Mouse (Mus musculus): ENCODE data around the gene Dnajb3. TPM values are rescaled to one million over a fixed set of nuclear protein-coding genes. Genes with fewer than 3 reads are reported as not detected.

The Dnajb3 gene
- total and polyA plus RNA-seq, 2 experiments from 2014 or later, result 6.9 to 11.8 TPM

GRCm38 (mm10) chr1:88234248-88234610, 28.6 kb upstream of the Dnajb3 start:
- no peak overlapping the region for H3K4me3 ChIP-seq (ENCODE audit: low read depth, low read length)
- H3K9ac ChIP-seq (replicated peaks; ENCODE audit: low read length, poor library complexity, severe bottlenecking), result no peak overlapping the region
- H3K4me1 ChIP-seq (ENCODE audit: insufficient read depth, low read length), result no peaks in the 10 kb centered on the region
- peaks cover 98% of the 10 kb centered on the region for H3K9me3 ChIP-seq (ENCODE audit: low read length)
- no peak for ATAC-seq (ENCODE audit: low FRiP score)
- no peaks in the 10 kb centered on the region for H3K36me3 ChIP-seq (ENCODE audit: insufficient read depth, low read length)
- WGBS, result 62% methylated on average over 4 of the region's 4 CpGs
- no peak overlapping the region for H3K27ac ChIP-seq (ENCODE audit: low read depth, low read length)
- no peak for TF ChIP-seq CTCF (IDR thresholded peaks at IDR 0.05)
- H3K4me2 ChIP-seq (ENCODE audit: low read depth, low read length, poor library complexity, severe bottlenecking), result no peak overlapping the region
- no peaks in the 10 kb centered on the region for H3K27me3 ChIP-seq (ENCODE audit: insufficient read depth, low read length)
- DNase-seq (ENCODE audit: low spot score), result no peak

DNA sequence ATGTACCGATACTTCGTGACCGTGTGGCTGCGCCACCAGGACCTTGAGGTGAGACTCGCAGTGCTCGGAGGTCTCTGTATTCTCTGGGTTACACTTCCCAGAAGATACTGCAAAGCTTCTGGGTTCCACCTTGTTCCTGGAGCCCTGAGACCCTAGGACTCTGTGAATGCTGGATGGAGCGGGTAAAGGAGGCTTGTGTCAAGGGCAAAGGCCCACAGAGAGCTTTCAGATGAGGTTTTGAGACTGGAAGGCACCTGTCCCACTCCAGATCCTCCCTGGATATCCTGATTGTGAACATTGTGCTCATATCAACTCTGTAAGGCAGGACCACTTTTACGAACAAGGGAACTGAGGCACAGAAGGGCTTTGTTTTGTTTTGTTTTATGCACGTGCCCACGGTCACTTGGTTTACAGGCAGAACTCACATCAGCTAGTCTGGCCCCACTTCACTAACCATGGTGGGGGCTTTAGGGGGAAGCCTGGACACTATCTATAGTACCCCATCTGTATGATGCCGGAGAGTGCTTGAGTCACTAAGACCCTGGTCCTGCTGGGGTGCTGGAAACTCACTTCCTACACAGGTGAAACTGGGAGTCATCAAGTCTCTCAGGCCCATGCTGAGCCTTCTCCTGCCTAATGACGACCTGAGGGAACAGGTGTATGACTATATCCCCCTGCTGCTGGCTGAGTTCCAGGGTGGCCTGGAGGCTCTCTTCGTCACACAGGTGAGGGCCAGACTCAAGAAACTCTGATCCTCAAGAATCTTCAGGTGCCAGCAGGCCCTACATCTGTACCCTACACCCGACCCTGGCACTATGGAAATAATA, 28.1 kb upstream of the Dnajb3 start:
- no peak overlapping the region for H3K4me3 ChIP-seq (ENCODE audit: low read depth, low read length)
- H3K36me3 ChIP-seq (ENCODE audit: insufficient read depth, low read length), result no peaks in the 10 kb centered on the region
- H3K9ac ChIP-seq (replicated peaks; ENCODE audit: low read length, poor library complexity, severe bottlenecking), result no peak overlapping the region
- no peak for ATAC-seq (ENCODE audit: low FRiP score)
- no peaks in the 10 kb centered on the region for H3K4me1 ChIP-seq (ENCODE audit: insufficient read depth, low read length)
- H3K27me3 ChIP-seq (ENCODE audit: insufficient read depth, low read length), result no peaks in the 10 kb centered on the region
- H3K4me2 ChIP-seq (ENCODE audit: low read depth, low read length, poor library complexity, severe bottlenecking), result no peak overlapping the region
- no peak for DNase-seq (ENCODE audit: low spot score)
- 67% methylated on average over 14 of the region's 14 CpGs for WGBS
- no peak overlapping the region for H3K27ac ChIP-seq (ENCODE audit: low read depth, low read length)
- no peak for TF ChIP-seq CTCF (IDR thresholded peaks at IDR 0.05)
- H3K9me3 ChIP-seq (ENCODE audit: low read length), result peaks cover 98% of the 10 kb centered on the region

GRCm38 (mm10) chr1:88232664-88233380, 27.2 kb upstream of the Dnajb3 start:
- no peaks in the 10 kb centered on the region for H3K4me1 ChIP-seq (ENCODE audit: insufficient read depth, low read length)
- ATAC-seq (ENCODE audit: low FRiP score) (no peak), DNase-seq (ENCODE audit: low spot score) (no peak)
- H3K9ac ChIP-seq (replicated peaks; ENCODE audit: low read length, poor library complexity, severe bottlenecking), result no peak overlapping the region
- no peak overlapping the region for H3K27ac ChIP-seq (ENCODE audit: low read depth, low read length)
- no peak for TF ChIP-seq CTCF (IDR thresholded peaks at IDR 0.05)
- no peaks in the 10 kb centered on the region for H3K36me3 ChIP-seq (ENCODE audit: insufficient read depth, low read length)
- no peaks in the 10 kb centered on the region for H3K27me3 ChIP-seq (ENCODE audit: insufficient read depth, low read length)
- H3K4me3 ChIP-seq (ENCODE audit: low read depth, low read length), result no peak overlapping the region
- no peak overlapping the region for H3K4me2 ChIP-seq (ENCODE audit: low read depth, low read length, poor library complexity, severe bottlenecking)
- 58% methylated on average over 3 of the region's 3 CpGs for WGBS
- H3K9me3 ChIP-seq (ENCODE audit: low read length), result peaks cover 98% of the 10 kb centered on the region

- Histone ChIP-seq H3K4me1 (ENCODE audit: insufficient read depth, low read length) (no peaks in the 10 kb centered on the region), H3K4me2 (ENCODE audit: low read depth, low read length, poor library complexity, severe bottlenecking) (no peak overlapping the region), H3K4me3 (ENCODE audit: low read depth, low read length) (no peak overlapping the region), H3K9ac (replicated peaks; ENCODE audit: low read length, poor library complexity, severe bottlenecking) (no peak overlapping the region), H3K27ac (ENCODE audit: low read depth, low read length) (no peak overlapping the region), H3K9me3 (ENCODE audit: low read length) (peaks cover 98% of the 10 kb centered on the region), H3K27me3 (ENCODE audit: insufficient read depth, low read length) (no peaks in the 10 kb centered on the region), H3K36me3 (ENCODE audit: insufficient read depth, low read length) (no peaks in the 10 kb centered on the region)
- no peak for ATAC-seq (ENCODE audit: low FRiP score)
- TF ChIP-seq CTCF (IDR thresholded peaks at IDR 0.05), result no peak
- no peak for DNase-seq (ENCODE audit: low spot score)
- 68% methylated on average over 7 of the region's 7 CpGs for WGBS
Measured at GRCm38 (mm10) chr1:88231803-88232499, 26.4 kb upstream of the Dnajb3 start.

DNA sequence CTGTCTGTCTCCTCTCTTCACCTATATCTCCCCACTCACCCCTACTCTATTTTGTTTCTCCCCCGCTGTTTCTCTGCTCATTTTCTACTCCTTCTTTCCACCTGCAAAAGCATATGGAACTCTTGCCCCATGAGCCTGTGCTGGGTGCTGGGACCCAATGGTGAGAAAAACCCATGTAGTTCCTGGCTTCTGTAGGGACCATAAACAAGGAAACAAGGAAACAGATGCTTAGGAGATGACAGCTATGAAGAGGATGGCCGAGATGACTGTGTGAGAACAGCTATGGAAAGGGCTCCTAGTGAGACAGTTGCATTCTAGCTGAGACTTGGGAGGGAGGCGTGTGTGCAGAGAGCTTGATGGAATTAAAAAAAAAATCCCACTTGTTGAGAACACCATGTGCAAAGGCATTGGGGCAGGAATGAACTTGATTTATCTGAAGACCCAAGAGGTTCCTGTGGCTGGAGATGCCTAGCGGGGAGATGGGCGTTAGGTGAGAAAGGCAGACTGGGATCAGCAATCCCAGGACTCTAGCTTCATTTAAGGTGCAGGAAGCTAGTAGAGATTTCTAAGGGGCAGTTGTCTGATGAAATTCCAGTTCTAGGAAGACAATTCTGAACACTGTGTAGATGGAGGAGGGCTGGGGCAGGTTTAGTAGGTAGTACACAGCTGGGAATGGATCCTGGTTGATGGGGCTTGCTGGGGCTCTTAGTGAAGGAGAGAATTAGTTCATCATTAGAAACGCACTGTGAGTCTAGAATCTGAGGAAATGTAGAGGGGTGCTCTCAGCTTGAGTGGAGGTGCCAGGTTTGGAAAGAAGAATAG, 25.6 kb upstream of the Dnajb3 start:
- H3K27ac ChIP-seq (ENCODE audit: low read depth, low read length), result no peak overlapping the region
- H3K36me3 ChIP-seq (ENCODE audit: insufficient read depth, low read length), result no peaks in the 10 kb centered on the region
- DNase-seq (ENCODE audit: low spot score), result no peak
- no peaks in the 10 kb centered on the region for H3K27me3 ChIP-seq (ENCODE audit: insufficient read depth, low read length)
- H3K4me3 ChIP-seq (ENCODE audit: low read depth, low read length), result no peak overlapping the region
- H3K4me1 ChIP-seq (ENCODE audit: insufficient read depth, low read length), result no peaks in the 10 kb centered on the region
- TF ChIP-seq CTCF (IDR thresholded peaks at IDR 0.05), result no peak
- H3K4me2 ChIP-seq (ENCODE audit: low read depth, low read length, poor library complexity, severe bottlenecking), result no peak overlapping the region
- no peak overlapping the region for H3K9ac ChIP-seq (replicated peaks; ENCODE audit: low read length, poor library complexity, severe bottlenecking)
- no peak for ATAC-seq (ENCODE audit: low FRiP score)
- H3K9me3 ChIP-seq (ENCODE audit: low read length), result peaks cover 100% of the 10 kb centered on the region
- 72% methylated on average over 6 of the region's 6 CpGs for WGBS

Data from midbrain, postnatal 0 days (tissue).